Mouse (Mus musculus) E14TG2a.4 (cell line): Measurements from ENCODE around the gene Htr2a.

Experiments used
- H3K27me3 ChIP-seq: 2 replicates; pipeline ENCODE4 v1.6.1; 2014; ENCODE audit warnings: low read length, control low read depth; ENCODE audit not compliant: insufficient read depth
- H3K36me3 ChIP-seq: 2 replicates; pipeline ENCODE4 v1.6.1; 2014; ENCODE audit warnings: low read length, control low read depth; ENCODE audit not compliant: insufficient read depth
- H3K4me1 ChIP-seq: replicated peaks from 2 replicates; pipeline ENCODE4 v1.6.1; 2014; ENCODE audit warnings: low read depth, low read length, control low read depth
- H3K4me3 ChIP-seq: replicated peaks from 2 replicates; pipeline ENCODE4 v1.5.1; 2014; ENCODE audit warnings: mild to moderate bottlenecking, low read length
- H3K9me3 ChIP-seq: 2 replicates; pipeline ENCODE4 v1.6.1; 2014; ENCODE audit warnings: low read length, control low read depth
- CTCF ChIP-seq: conservative IDR thresholded peaks from 2 replicates; pipeline ENCODE4 v1.5.1; 2014; ENCODE audit warnings: low read length
- NANOG ChIP-seq: IDR thresholded peaks from 2 replicates; pipeline ENCODE4 v1.6.1; 2014; ENCODE audit warnings: borderline replicate concordance, low read length, mixed read lengths
- POU5F1 ChIP-seq: IDR thresholded peaks from 2 replicates; pipeline ENCODE4 v1.6.1; 2014; ENCODE audit warnings: low read length, borderline replicate concordance

The Htr2a gene

DNA sequence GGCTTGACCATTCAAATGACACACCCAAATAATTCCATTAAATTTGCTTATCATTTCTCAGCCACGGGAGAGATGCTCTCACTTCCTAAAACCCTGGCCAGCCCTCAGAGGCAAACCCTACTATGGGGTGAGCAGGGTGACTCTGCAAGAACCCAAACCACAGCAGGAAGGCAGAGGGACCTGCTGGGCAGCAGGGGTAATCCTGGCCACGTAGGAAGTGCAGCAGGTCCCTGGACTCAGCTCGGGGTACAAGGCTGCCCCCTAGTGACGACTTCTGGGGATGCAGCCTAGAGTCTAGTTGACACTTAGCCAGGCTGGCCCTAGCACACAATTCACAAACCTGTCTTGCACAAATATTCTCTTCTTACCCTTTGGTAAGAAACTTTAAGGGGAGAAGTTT lies 2.7 kb downstream of the Htr2a start:
- no peaks in the 10 kb centered on the region for H3K36me3 ChIP-seq
- TF ChIP-seq POU5F1 (no peak), CTCF (peak; percentile 85)

DNA sequence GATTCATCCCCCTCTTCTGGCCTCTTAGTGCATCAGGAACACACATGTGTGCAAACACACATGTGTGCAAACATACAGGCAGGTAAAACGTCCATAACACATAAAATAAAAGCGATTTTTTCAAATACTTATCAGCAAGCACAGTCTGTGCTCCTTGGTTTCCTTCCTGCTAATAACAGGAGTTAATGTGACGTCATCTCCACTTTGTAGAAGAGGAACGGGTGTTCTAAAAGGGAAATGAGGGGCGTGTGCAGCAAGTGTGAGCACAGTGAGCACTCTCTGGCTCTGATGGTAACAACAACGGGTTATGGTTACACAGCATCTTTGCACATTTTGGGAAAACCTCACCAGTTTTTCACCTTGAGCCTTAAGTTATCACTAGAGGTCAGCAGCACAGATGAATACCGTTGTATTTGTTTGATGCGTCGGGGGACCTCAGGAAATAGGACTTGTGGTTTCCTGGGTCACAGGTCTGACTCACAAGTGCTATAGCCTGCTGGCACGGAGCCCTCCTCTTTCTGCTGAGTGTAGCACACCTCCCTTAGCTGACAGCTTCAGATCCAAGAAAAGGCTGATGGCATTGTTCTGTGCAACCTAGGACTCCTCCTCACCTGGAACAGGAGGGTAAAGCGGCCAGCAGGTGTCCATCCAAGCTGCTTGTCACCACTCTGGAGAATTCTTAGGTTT lies 5.6 kb downstream of the Htr2a start:
- Histone ChIP-seq H3K4me3 (no peak overlapping the region), H3K27me3 (peaks cover 9% of the 10 kb centered on the region), H3K4me1 (peaks cover under 1% of the 10 kb centered on the region; the same call in 1 of the 2 replicates), H3K9me3 (peaks cover 8% of the 10 kb centered on the region; the same call in 1 of the 2 replicates), H3K36me3 (no peaks in the 10 kb centered on the region)
- TF ChIP-seq NANOG: no peak
- no peak for TF ChIP-seq POU5F1
- TF ChIP-seq CTCF: no peak

More for the DNA sequence above, 2.7 kb downstream of the Htr2a start:
- Histone ChIP-seq H3K9me3 (peaks cover 8% of the 10 kb centered on the region; the same call in 1 of the 2 replicates), H3K4me1 (peaks cover 8% of the 10 kb centered on the region; the same call in 1 of the 2 replicates), H3K27me3 (peaks cover 18% of the 10 kb centered on the region), H3K4me3 (no peak overlapping the region)

DNA sequence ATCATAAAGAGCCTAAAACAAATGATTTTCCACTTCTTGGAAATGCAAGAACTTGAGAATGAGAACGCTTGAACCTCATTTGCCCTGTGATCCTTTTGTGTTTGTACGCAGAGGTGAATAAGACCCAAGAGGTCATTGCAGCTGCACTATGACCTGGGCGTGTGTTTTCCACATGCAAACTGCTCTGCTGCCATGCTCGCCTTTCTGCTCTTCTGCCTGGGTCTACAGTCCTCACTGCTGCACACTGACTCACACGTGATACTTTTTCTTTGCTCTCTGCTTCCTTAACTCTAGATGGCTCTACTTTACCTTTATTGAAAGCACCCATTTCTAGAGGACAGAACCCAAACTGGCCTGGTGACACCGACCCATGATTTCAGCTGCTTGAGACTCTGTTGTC lies 9.4 kb downstream of the Htr2a start:
- no peaks in the 10 kb centered on the region for H3K9me3 ChIP-seq
- TF ChIP-seq NANOG: no peak
- TF ChIP-seq CTCF: no peak
- no peak for TF ChIP-seq POU5F1
- H3K36me3 ChIP-seq: no peaks in the 10 kb centered on the region
- no peak overlapping the region for H3K4me3 ChIP-seq
- no peaks in the 10 kb centered on the region for H3K27me3 ChIP-seq
- H3K4me1 ChIP-seq: no peaks in the 10 kb centered on the region

DNA sequence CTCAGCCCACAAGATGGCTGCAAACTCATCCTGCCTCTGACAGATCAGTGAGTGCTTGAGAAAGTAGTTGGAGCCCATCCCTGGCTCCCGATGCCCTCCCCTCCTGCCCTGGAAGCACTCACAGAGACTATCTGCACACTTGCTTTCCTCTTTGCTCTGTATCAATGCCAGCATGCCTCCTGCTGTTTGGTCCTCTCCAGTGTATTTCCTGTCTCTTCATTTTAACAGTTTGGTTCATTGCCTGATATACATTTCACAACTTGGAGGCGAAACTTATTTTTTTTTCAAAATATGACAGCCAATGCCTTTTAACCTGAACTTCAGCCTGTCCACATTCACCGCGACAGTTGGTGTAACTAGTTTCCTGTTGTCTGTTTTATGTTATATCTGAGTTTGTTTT lies 11.0 kb downstream of the Htr2a start:
- H3K4me3 ChIP-seq: no peak overlapping the region
- H3K36me3 ChIP-seq: no peaks in the 10 kb centered on the region
- TF ChIP-seq POU5F1 (no peak), CTCF (no peak), NANOG (no peak)
- no peaks in the 10 kb centered on the region for H3K4me1 ChIP-seq
- H3K9me3 ChIP-seq: no peaks in the 10 kb centered on the region
- H3K27me3 ChIP-seq: no peaks in the 10 kb centered on the region

DNA sequence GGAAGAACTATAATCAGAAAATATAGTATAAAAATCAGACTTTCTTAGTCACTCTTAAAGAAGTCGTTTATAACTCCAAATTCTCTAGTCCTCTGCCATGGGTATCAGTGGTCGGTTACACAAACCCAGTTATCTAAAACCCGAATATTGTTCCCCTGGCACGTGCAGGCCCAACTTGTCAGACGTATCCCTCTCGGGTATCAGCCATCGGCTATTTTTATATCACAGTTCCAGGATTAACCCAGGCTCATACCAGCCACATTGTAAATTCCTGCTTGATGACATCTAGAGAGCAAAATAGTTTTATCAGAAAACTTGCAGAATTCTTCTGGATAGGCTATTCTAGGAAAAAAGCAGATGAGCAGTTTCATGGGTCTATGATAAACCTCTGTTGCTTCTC lies 16.6 kb downstream of the Htr2a start:
- TF ChIP-seq POU5F1 (no peak), CTCF (no peak), NANOG (no peak)
- no peaks in the 10 kb centered on the region for H3K4me1 ChIP-seq
- H3K4me3 ChIP-seq: no peak overlapping the region
- H3K36me3 ChIP-seq: no peaks in the 10 kb centered on the region
- no peaks in the 10 kb centered on the region; the same call in 1 of the 2 replicates for H3K9me3 ChIP-seq
- H3K27me3 ChIP-seq: no peaks in the 10 kb centered on the region

DNA sequence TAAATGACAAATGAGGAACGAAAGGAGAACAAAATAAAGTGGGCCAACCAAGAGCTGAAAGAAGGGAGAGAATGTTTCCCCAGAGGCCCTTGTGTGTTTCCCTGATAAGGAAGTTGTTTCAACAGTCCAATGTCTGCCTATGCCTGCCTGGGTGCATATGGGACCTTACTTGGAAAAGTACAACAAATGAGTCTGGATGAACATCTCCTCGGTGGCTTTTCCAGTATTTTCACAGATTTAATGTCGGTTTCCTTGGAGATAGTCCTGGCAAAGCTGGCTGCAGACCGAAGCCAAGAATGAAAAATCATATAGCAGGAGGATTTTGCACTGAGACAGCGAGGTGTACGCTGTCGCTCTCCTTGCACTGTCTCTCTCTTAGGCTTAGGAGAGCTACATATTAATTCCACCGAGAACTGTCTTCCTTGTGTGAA lies 18.8 kb downstream of the Htr2a start:
- no peak for TF ChIP-seq NANOG
- TF ChIP-seq POU5F1: no peak
- no peak for TF ChIP-seq CTCF
- no peaks in the 10 kb centered on the region for H3K4me1 ChIP-seq
- H3K4me3 ChIP-seq: no peak overlapping the region
- H3K9me3 ChIP-seq: peaks cover 3% of the 10 kb centered on the region; the same call in 1 of the 2 replicates
- no peaks in the 10 kb centered on the region for H3K36me3 ChIP-seq
- H3K27me3 ChIP-seq: no peaks in the 10 kb centered on the region

DNA sequence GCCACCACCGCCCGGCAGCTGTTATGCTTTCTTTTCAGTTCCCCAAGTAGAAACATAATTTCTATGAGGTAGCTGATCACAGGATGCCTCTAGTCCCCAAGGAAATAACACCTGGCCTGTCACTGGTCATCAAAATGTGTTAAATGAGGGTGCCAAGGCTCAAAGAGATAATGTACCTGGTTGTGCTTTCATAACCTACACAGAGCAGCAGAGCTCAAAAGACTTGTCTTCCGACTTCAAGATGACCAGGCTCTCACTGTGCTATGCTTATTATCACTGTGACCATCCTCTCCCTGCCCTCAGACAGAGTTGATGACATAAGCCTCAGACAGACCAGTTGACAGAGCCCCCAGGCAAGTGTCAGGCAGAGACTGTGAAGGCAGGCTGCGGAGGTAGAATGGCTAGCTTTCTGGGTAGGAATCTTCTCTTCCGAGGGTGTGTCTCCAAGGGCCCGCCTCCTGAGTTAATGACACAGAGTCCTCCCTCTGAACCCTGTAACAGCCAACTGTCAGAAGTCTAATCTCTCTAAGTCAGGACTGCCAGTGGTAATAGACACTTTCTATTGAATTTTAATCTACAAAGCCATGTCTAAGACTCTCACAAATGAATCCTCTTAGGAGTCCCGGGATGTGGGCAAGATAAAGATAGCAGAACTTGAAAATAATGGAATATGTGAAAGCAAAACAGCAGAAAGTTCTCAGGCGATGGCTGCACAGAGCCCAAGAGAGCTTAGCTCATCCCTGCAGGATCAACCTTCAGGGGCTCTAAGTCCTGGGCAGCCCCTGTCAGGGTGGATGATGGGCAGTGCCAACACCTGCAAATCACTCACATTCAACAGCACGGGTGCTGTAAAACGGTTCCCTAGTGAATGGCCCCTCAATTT lies 31.7 kb downstream of the Htr2a start:
- Histone ChIP-seq H3K36me3 (no peaks in the 10 kb centered on the region), H3K27me3 (no peaks in the 10 kb centered on the region), H3K4me3 (no peak overlapping the region), H3K4me1 (no peaks in the 10 kb centered on the region), H3K9me3 (no peaks in the 10 kb centered on the region)
- TF ChIP-seq CTCF: no peak
- TF ChIP-seq POU5F1: no peak
- no peak for TF ChIP-seq NANOG

DNA sequence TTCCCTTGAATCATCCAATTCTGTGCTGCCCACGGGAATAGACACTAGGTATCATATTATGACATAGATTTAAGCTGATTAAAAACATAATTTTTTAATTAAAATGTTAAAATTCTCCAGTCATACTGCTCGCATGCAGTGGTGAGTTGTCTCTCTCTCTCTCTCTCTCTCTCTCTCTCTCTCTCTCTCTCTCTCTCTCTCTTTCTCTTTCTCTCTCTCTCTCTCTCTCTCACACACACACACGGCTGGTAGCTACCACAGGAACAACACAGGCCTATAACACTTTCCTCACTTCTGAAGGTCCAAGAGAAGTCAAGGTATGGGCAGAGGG lies 32.3 kb downstream of the Htr2a start:
- Histone ChIP-seq H3K4me1 (no peaks in the 10 kb centered on the region), H3K27me3 (no peaks in the 10 kb centered on the region), H3K9me3 (no peaks in the 10 kb centered on the region), H3K36me3 (no peaks in the 10 kb centered on the region), H3K4me3 (no peak overlapping the region)
- TF ChIP-seq POU5F1: no peak
- no peak for TF ChIP-seq NANOG
- no peak for TF ChIP-seq CTCF

DNA sequence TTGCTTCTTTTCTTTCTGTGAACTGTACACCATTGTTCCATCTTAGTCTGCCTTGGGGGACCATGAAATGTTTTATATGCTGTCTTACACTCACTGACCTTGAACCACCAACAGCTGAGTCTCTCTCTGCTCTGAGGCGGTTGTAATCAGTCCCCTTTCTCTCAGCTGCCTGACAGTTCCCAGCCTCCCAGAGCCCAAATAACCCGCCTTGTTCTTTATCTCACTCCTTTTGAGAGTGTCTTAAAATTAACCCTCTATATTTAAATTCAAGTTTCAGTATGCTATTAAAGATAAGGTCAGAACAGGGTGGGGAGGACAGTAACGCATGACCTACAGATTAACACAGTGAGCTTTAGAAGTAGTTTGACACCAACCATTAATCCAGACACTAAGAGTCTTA lies 32.9 kb downstream of the Htr2a start:
- H3K27me3 ChIP-seq: no peaks in the 10 kb centered on the region
- no peak for TF ChIP-seq CTCF

More for the DNA sequence above, 32.9 kb downstream of the Htr2a start:
- no peaks in the 10 kb centered on the region for H3K9me3 ChIP-seq
- no peak overlapping the region for H3K4me3 ChIP-seq
- H3K36me3 ChIP-seq: no peaks in the 10 kb centered on the region
- no peaks in the 10 kb centered on the region for H3K4me1 ChIP-seq
